ENCODE assay signal across 7 mouse cellular contexts in the genomic region with DNA sequence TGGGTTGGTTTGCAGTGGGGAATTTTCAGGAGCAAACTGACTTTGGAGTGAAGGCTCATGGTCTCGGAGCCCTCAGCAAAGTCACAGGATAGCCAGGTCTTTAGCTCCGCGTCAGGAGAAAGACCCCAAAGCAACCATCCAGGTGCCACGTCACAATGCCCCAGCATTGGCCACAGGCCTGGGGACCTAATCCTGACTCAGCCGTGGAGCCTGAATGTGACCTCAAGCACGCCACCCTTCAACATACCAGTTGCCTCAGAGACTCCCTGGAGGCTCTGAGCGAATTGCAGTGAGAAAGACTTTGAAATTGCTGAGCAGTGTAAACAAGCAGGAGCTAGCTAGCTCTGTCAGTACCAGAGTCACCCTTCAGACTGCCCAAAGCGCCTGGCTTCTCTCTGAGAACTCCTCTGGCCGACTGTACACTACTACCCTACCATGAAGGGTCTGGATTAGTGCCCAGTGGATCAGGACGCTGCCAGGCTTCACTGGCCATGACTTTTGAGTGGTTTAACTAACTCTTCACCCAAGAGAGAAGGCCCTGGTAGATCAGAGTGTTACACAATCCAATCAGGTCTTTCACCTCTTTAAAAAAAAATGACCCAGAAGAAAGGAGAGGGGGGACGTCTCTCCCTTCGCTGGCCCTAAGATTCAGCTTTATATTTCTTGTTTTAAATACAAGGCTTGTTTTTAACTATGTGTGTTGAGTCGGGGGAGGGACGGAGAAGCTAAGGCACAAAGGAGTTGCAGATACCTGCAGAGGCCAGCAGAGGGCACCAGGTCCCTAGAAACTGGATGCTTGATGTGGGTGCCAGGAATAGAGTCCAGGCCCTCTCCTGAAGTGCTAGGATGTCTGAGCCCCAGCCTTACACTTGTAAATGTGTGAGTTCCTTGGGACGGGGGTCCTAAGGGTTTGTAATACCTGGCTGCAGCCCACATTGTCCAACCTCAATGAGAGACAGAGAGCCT. TPM values are rescaled to one million over a fixed set of nuclear protein-coding genes. Genes with fewer than 3 reads are reported as not detected.
A peak's percentile ranks its signal among the peaks of the same experiment; 100 is the strongest.
DNase-seq lines count a peak whose midpoint lies in the region; ATAC-seq and TF ChIP-seq lines count a peak whose summit lies in the region.

No protein-coding gene starts in this region.

- H3K27me3 ChIP-seq in midbrain, embryonic 11.5 days (ENCODE audit: control insufficient read depth, insufficient read depth, low read length), result 0 out of 2 replicates have a peak, but pooled peaks cover 2% of the 10 kb centered on the region
- H3K27me3 ChIP-seq in midbrain, embryonic 13.5 days, result peaks cover 15% of the 10 kb centered on the region
- H3K27me3 ChIP-seq in spleen, adult 2 months (ENCODE audit: control insufficient read depth, insufficient read depth, low read length), result no peaks in the 10 kb centered on the region

- intact Hi-C loops in heart, postnatal 10 days (cut with DNase I), result loop anchor here (1.0 to 2.0 kb wide), 2 partner anchors 74 to 149 kb away; no protein-coding TSS in a partner anchor

- H3K9ac ChIP-seq in midbrain, embryonic 11.5 days (ENCODE audit: low read length), result no peak overlapping the region
- no peak overlapping the region for H3K9ac ChIP-seq in midbrain, embryonic 13.5 days (replicated peaks)

- H3K4me2 ChIP-seq in midbrain, embryonic 11.5 days, result no peak overlapping the region
- H3K4me2 ChIP-seq in midbrain, embryonic 13.5 days (replicated peaks), result no peak overlapping the region

- peak; percentile 89 for TF ChIP-seq CTCF in lung, adult 2 months (IDR thresholded peaks at IDR 0.05; ENCODE audit: insufficient read depth, low read length)
- TF ChIP-seq CTCF in spleen, adult 2 months (IDR thresholded peaks at IDR 0.05; ENCODE audit: extremely low read depth, insufficient read depth, insufficient read length, insufficient replicate concordance), result peak; percentile 85; the same call in 1 of the 2 replicates

- H3K36me3 ChIP-seq in midbrain, embryonic 11.5 days (ENCODE audit: control insufficient read depth, insufficient read depth, low read length), result no peaks in the 10 kb centered on the region
- H3K36me3 ChIP-seq in midbrain, embryonic 13.5 days, result no peaks in the 10 kb centered on the region
- H3K36me3 ChIP-seq in spleen, adult 2 months (ENCODE audit: control insufficient read depth, insufficient read depth, low read length), result no peaks in the 10 kb centered on the region

- H3K4me3 ChIP-seq in midbrain, embryonic 11.5 days (ENCODE audit: low read depth, low read length), result no peak overlapping the region
- no peak overlapping the region for H3K4me3 ChIP-seq in midbrain, embryonic 13.5 days (replicated peaks)
- H3K4me3 ChIP-seq in lung, adult 2 months (replicated peaks; ENCODE audit: extremely low read depth, low read depth, low read length), result no peak overlapping the region
- H3K4me3 ChIP-seq in spleen, adult 2 months (ENCODE audit: extremely low read depth, insufficient read depth, insufficient read length), result no peak overlapping the region

- H3K27ac ChIP-seq in midbrain, embryonic 11.5 days (ENCODE audit: low read depth, low read length), result no peak overlapping the region
- no peak overlapping the region for H3K27ac ChIP-seq in midbrain, embryonic 13.5 days
- H3K27ac ChIP-seq in spleen, adult 2 months (ENCODE audit: insufficient read depth, low read length), result no peak overlapping the region

- no peak for ATAC-seq in midbrain, embryonic 11.5 days (ENCODE audit: low FRiP score)
- no peak for ATAC-seq in midbrain, embryonic 13.5 days

- no peak for TF ChIP-seq POLR2A in lung, adult 2 months (IDR thresholded peaks at IDR 0.05; ENCODE audit: borderline replicate concordance, extremely low read depth, low read depth, low read length)
- no peak for TF ChIP-seq POLR2A in spleen, adult 2 months (IDR thresholded peaks at IDR 0.05; ENCODE audit: low read depth, low read length)

- no peaks in the 10 kb centered on the region for H3K9me3 ChIP-seq in midbrain, embryonic 11.5 days (ENCODE audit: control insufficient read depth, low read length)
- H3K9me3 ChIP-seq in midbrain, embryonic 13.5 days, result no peaks in the 10 kb centered on the region; the same call in 1 of the 2 replicates

- WGBS in midbrain, embryonic 11.5 days, result 49% methylated on average over 15 of the region's 15 CpGs
- 55% methylated on average over 15 of the region's 15 CpGs for WGBS in midbrain, embryonic 13.5 days
- WGBS in lung, adult 2 months, result 43% methylated on average over 15 of the region's 15 CpGs
- 59% methylated on average over 15 of the region's 15 CpGs for WGBS in spleen, adult 2 months

- no peaks in the 10 kb centered on the region for H3K4me1 ChIP-seq in midbrain, embryonic 11.5 days (ENCODE audit: control insufficient read depth, insufficient read depth, low read length)
- no peaks in the 10 kb centered on the region for H3K4me1 ChIP-seq in midbrain, embryonic 13.5 days (replicated peaks)
- H3K4me1 ChIP-seq in lung, adult 2 months (ENCODE audit: control insufficient read depth, insufficient read depth, low read length), result no peaks in the 10 kb centered on the region
- H3K4me1 ChIP-seq in spleen, adult 2 months (ENCODE audit: control insufficient read depth, insufficient read depth, insufficient read length), result no peaks in the 10 kb centered on the region; the same call in 1 of the 2 replicates

- DNase-seq in midbrain, embryonic 11.5 days (ENCODE audit: low spot score, missing footprints), result peak; percentile 92
- DNase-seq in R1 (ENCODE audit: low read depth, low spot score), result peak; percentile 80
- peak; percentile 69 to 75 for DNase-seq in cerebellum, postnatal 10 days
- DNase-seq in heart, postnatal 10 days, result peak; percentile 56 to 77
- DNase-seq in lung, adult 2 months, result peak; percentile 63
- DNase-seq in spleen, adult 2 months (ENCODE audit: low read depth in 1 of 2, low spot score in 2 of 2), result peak in 1 of 2 experiments; percentile 40

RNA-seq across cellular contexts. Expression of gene Nipal3, which starts 21.8 kb away (rescaled TPM):
- 2.6 and 4.2 TPM in 2 replicates for polyA plus RNA-seq in midbrain, embryonic 11.5 days (2014; fragmentation: Nextera tagmentation; extraction: Ambion mirVana)
- polyA plus RNA-seq in midbrain, embryonic 13.5 days (2015; fragmentation: Nextera tagmentation; extraction: Ambion mirVana), result 6.8 and 7.5 TPM in 2 replicates
- 10 to 100 TPM; 25.3 to 28.0 TPM for total RNA-seq in heart, postnatal 10 days (2021)
- polyA plus RNA-seq in lung, adult 2 months (2012; rRNA removed), result 58.2 and 84.6 TPM in 2 replicates
- polyA plus RNA-seq in spleen, adult 2 months (2012; rRNA removed), result 23.5 and 29.0 TPM in 2 replicates

RNA-seq across cellular contexts. Expression of gene Stpg1, which starts 22.0 kb away (rescaled TPM):
- polyA plus RNA-seq in midbrain, embryonic 11.5 days (2014; fragmentation: Nextera tagmentation; extraction: Ambion mirVana), result 0.53 and 0.73 TPM in 2 replicates
- 0.93 and 1.3 TPM in 2 replicates for polyA plus RNA-seq in midbrain, embryonic 13.5 days (2015; fragmentation: Nextera tagmentation; extraction: Ambion mirVana)
- not detected for total RNA-seq in heart, postnatal 10 days (2021)
- 1.3 and 1.4 TPM in 2 replicates for polyA plus RNA-seq in lung, adult 2 months (2012; rRNA removed)
- polyA plus RNA-seq in spleen, adult 2 months (2012; rRNA removed), result 0.02 and 0.04 TPM in 2 replicates

RNA-seq across cellular contexts. Expression of gene Grhl3, which starts 56.8 kb away (rescaled TPM):
- polyA plus RNA-seq in midbrain, embryonic 11.5 days (2014; fragmentation: Nextera tagmentation; extraction: Ambion mirVana), result 3.1 and 3.2 TPM in 2 replicates
- 2.1 and 2.8 TPM in 2 replicates for polyA plus RNA-seq in midbrain, embryonic 13.5 days (2015; fragmentation: Nextera tagmentation; extraction: Ambion mirVana)
- total RNA-seq in heart, postnatal 10 days (2021), result under 1 TPM; 0.27 to 0.43 TPM
- 0.11 and 6.3 TPM in 2 replicates for polyA plus RNA-seq in lung, adult 2 months (2012; rRNA removed)
- polyA plus RNA-seq in spleen, adult 2 months (2012; rRNA removed), result 0.12 and 0.14 TPM in 2 replicates
